Mouse (Mus musculus) G1E (cell line): ENCODE results near the gene Tnfrsf21. TPM values are rescaled to one million over a fixed set of nuclear protein-coding genes. Genes with fewer than 3 reads are reported as not detected.

ENCODE experiments used
- ATAC-seq: 2 replicates; pipeline ENCODE4 v1.8.0; 2016; ENCODE audit warnings: mild to moderate bottlenecking; ENCODE audit not compliant: insufficient number of reproducible peaks, poor library complexity, low FRiP score, severe bottlenecking; ENCODE audit errors: extremely low read depth
- DNase-seq: peaks from one replicate; pipeline ENCODE4 v3.0.0; 2012; ENCODE audit warnings: low spot score
- H3K27me3 ChIP-seq: 2 replicates; pipeline ENCODE4 v1.6.1; 2012; ENCODE audit warnings: mild to moderate bottlenecking, low read length, inconsistent platforms; ENCODE audit not compliant: insufficient read depth
- H3K36me3 ChIP-seq: replicated peaks from 2 replicates; pipeline ENCODE3; 2012; ENCODE audit warnings: mild to moderate bottlenecking, inconsistent platforms
- H3K4me1 ChIP-seq: 2 replicates; pipeline ENCODE4 v1.6.1; 2012; ENCODE audit warnings: low read depth, low read length, inconsistent platforms, mixed read lengths; ENCODE audit not compliant: insufficient read depth
- H3K4me3 ChIP-seq: 2 replicates; pipeline ENCODE4 v1.5.1; 2012; ENCODE audit warnings: low read depth, mild to moderate bottlenecking, inconsistent platforms, low read length, moderate library complexity, mixed read lengths
- H3K9me3 ChIP-seq: replicated peaks from 2 replicates; pipeline ENCODE4 v1.6.1; 2012; ENCODE audit warnings: inconsistent platforms
- CTCF ChIP-seq: IDR thresholded peaks from 2 replicates; pipeline ENCODE4 v1.5.1; 2012; ENCODE audit warnings: low read depth, low read length, inconsistent platforms, mixed read lengths
- GATA1 ChIP-seq: IDR thresholded peaks from 2 replicates; pipeline ENCODE4 v1.6.1; 2012; ENCODE audit warnings: borderline replicate concordance, low read length, inconsistent platforms, mixed read lengths
- GATA2 ChIP-seq: IDR thresholded peaks from 2 replicates; pipeline ENCODE4 v1.6.1; 2012; ENCODE audit warnings: low read depth, low read length, inconsistent platforms, borderline replicate concordance
- POLR2AphosphoS5 ChIP-seq: IDR thresholded peaks from 2 replicates; pipeline ENCODE4 v1.6.1; 2012; ENCODE audit warnings: low read depth, low read length, inconsistent platforms; ENCODE audit not compliant: insufficient replicate concordance
- TAL1 ChIP-seq: conservative IDR thresholded peaks from 2 replicates; pipeline ENCODE4 v1.6.1; 2012; ENCODE audit warnings: low read depth, low read length, inconsistent platforms, mixed read lengths
- polyA plus RNA-seq: library from polyadenylated mRNA; stranded (reverse); fragments of >175 nt; gene quantifications from 2 replicates; pipeline ENCODE4 v1.2.3, GENCODE M21; 2012
- total RNA-seq, 2 experiments: library from RNA; stranded (forward) in 1 of 2; stranded (reverse) in 1 of 2; fragments of 200-1000 nt in 1 of 2; fragments of >200 nt in 1 of 2; fragmentation: Nextera tagmentation in 1 of 2; gene quantifications; 2 replicates each; pipeline ENCODE4 v1.2.3; 2014 to 2017

Tnfrsf21 gene
- total and polyA plus RNA-seq, 3 experiments, result not detected

- no peak for DNase-seq
- Histone ChIP-seq H3K27me3 (no peaks in the 10 kb centered on the region), H3K4me3 (no peak overlapping the region), H3K36me3 (no peaks in the 10 kb centered on the region), H3K9me3 (peaks cover 65% of the 10 kb centered on the region), H3K4me1 (no peaks in the 10 kb centered on the region)
- TF ChIP-seq TAL1 (no peak), GATA1 (no peak), GATA2 (no peak), CTCF (no peak), POLR2AphosphoS5 (no peak)
- ATAC-seq, result no peak
These were observed 98.6 kb downstream of the Tnfrsf21 start for GRCm38 (mm10) chr17:43114926-43115325.

DNA sequence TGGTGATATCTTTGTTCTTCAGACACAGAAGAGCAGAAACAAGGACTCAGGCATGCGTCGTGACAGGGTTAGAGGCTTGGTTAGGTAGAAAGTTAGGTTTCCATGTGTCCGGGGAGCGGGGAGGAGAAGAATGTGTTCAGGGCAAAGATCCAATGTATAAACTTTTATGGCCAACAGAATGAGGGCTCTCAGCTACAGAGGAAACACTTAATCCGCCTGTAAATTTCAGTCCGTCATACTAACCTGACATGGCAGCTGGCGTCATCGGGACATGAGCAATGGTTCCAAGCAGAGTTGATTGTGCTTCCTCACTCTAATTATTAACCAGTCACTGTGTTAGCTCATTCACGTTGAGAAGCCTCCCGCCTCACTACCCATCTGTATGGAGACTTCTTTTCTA, 100.4 kb downstream of the Tnfrsf21 start:
- peaks cover 62% of the 10 kb centered on the region for H3K9me3 ChIP-seq
- no peaks in the 10 kb centered on the region for H3K36me3 ChIP-seq
- DNase-seq, result no peak
- no peak for TF ChIP-seq TAL1
- no peak for TF ChIP-seq GATA1
- TF ChIP-seq POLR2AphosphoS5, result no peak
- TF ChIP-seq CTCF, result no peak
- TF ChIP-seq GATA2, result no peak
- ATAC-seq, result no peak
- H3K4me3 ChIP-seq, result no peak overlapping the region
- H3K4me1 ChIP-seq, result no peaks in the 10 kb centered on the region
- H3K27me3 ChIP-seq, result no peaks in the 10 kb centered on the region

DNA sequence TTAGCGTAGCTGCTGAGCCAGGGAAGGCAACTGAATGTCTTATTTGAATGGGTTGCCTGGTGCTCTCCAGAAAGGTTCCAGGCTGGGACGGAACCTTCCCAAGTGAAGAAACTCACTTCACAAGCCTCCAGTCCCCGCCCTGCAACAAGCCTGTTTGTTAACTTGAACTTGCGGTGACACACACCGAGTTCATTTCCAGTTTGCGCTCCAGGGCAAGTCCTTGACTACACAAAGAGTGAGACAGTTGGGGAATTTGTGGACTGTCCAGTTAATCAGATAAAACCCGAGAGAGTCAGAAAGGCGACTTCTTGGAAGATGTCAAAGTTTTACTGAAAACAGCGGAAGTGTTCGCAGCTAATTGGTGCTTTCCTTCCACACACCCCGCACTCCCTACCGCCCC, 103.1 kb downstream of the Tnfrsf21 start:
- Histone ChIP-seq H3K4me1 (no peaks in the 10 kb centered on the region), H3K27me3 (no peaks in the 10 kb centered on the region), H3K36me3 (no peaks in the 10 kb centered on the region), H3K9me3 (peaks cover 55% of the 10 kb centered on the region), H3K4me3 (no peak overlapping the region)
- TF ChIP-seq GATA2 (no peak), TAL1 (no peak), POLR2AphosphoS5 (no peak), CTCF (no peak), GATA1 (no peak)
- ATAC-seq, result no peak
- DNase-seq, result no peak

- Histone ChIP-seq H3K4me1 (no peaks in the 10 kb centered on the region), H3K27me3 (no peaks in the 10 kb centered on the region), H3K9me3 (peaks cover 45% of the 10 kb centered on the region), H3K4me3 (no peak overlapping the region), H3K36me3 (no peaks in the 10 kb centered on the region)
- DNase-seq (no peak), ATAC-seq (no peak)
- TF ChIP-seq GATA1, result no peak
These were observed 104.7 kb downstream of the Tnfrsf21 start for GRCm38 (mm10) chr17:43121096-43121495.

DNA sequence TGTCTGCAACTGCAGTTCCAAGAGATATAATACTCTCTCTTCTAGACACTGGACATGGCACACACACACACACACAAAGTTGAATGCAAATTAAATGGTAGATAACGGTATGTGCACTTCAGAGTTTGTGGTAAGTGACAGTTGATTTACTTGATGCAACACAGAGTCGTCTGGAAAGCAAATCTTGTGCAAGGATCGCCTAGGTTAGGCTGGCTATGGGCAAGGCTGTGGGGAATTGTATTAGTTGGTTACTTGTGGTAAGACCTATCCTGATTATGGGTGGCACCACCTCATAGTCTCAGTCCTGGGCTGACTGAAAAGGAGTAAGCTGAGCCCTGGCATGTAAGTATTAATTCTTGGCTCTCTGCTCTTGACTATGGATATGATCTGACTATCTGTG, 112.0 kb downstream of the Tnfrsf21 start:
- Histone ChIP-seq H3K27me3 (no peaks in the 10 kb centered on the region), H3K4me1 (no peaks in the 10 kb centered on the region), H3K9me3 (peaks cover 35% of the 10 kb centered on the region), H3K36me3 (no peaks in the 10 kb centered on the region), H3K4me3 (no peak overlapping the region)
- ATAC-seq (no peak), DNase-seq (no peak)
- TF ChIP-seq TAL1 (no peak), CTCF (no peak), GATA2 (no peak), GATA1 (no peak), POLR2AphosphoS5 (no peak)

GRCm38 (mm10) chr17:43128908-43129533, 112.7 kb downstream of the Tnfrsf21 start:
- peaks cover 35% of the 10 kb centered on the region for H3K9me3 ChIP-seq
- no peak overlapping the region for H3K4me3 ChIP-seq
- no peak for ATAC-seq
- TF ChIP-seq TAL1 (no peak), POLR2AphosphoS5 (no peak), GATA2 (no peak), CTCF (no peak), GATA1 (no peak)
- H3K36me3 ChIP-seq, result no peaks in the 10 kb centered on the region
- no peaks in the 10 kb centered on the region for H3K4me1 ChIP-seq
- no peak for DNase-seq
- H3K27me3 ChIP-seq, result no peaks in the 10 kb centered on the region
